Mouse (Mus musculus) embryonic facial prominence, embryonic 10.5 days (tissue): ENCODE measurements around the gene Brd1. TPM values are rescaled to one million over a fixed set of nuclear protein-coding genes. Genes with fewer than 3 reads are reported as not detected.

Experiments
- DNase-seq: peaks from one replicate; pipeline ENCODE4 v3.0.0-alpha.2; 2017; ENCODE audit warnings: low spot score
- H3K27ac ChIP-seq: fragments of 300-500 bp; sonication (generic); replicated peaks from 2 replicates; pipeline ENCODE4 v1.5.1; 2016; ENCODE audit warnings: mild to moderate bottlenecking
- H3K27me3 ChIP-seq: fragments of 300-500 bp; sonication (generic); replicated peaks from 2 replicates; pipeline ENCODE4 v1.6.1; 2016; ENCODE audit warnings: low read depth, mild to moderate bottlenecking; ENCODE audit not compliant: poor library complexity, severe bottlenecking
- H3K36me3 ChIP-seq: fragments of 300-500 bp; sonication (generic); replicated peaks from 2 replicates; pipeline ENCODE4 v1.6.1; 2016; ENCODE audit warnings: mild to moderate bottlenecking, moderate library complexity
- H3K4me1 ChIP-seq: fragments of 300-500 bp; sonication (generic); 2 replicates; pipeline ENCODE4 v1.6.1; 2016
- H3K4me3 ChIP-seq: fragments of 300-500 bp; sonication (generic); 2 replicates; pipeline ENCODE4 v1.5.1; 2016; ENCODE audit warnings: mild to moderate bottlenecking, moderate library complexity
- H3K9me3 ChIP-seq: fragments of 300-500 bp; sonication (generic); 2 replicates; pipeline ENCODE4 v1.6.1; 2016; ENCODE audit warnings: mild to moderate bottlenecking
- WGBS: fragments of 180-500 bp; shearing (Covaris S2); methylation state at CpG from one replicate; pipeline ENCODE4 v1.1.7; 2016; 5-methylcytosine and 5-hydroxymethylcytosine counted together
- polyA plus RNA-seq: library from polyadenylated mRNA; unstranded; fragments of >200 nt; fragmentation: Nextera tagmentation; extraction: Ambion mirVana; gene quantifications from 2 replicates; pipeline ENCODE4 v1.2.1, GENCODE M21; 2016

The Brd1 gene
- polyA plus RNA-seq, 1 experiment from 2014 or later, result 23.5 TPM

DNA sequence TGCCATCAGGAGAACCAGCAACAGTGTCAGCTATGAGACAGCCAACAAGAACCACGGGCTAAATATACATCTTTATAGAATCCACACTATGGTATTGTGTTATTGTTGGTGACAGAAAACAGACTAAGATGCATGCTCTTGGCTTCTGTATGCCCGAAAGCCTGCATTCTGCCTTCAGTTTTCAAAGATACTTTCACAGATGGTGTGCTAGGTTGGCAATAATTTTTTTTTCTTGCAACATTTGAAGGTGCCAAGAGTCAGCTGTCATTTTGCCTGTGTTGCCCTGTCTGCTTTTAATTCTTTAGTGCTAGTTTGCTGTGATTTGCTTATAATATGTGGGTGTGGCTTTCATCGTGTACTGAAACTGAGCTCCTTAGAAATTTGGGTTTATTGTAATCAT lies 66.4 kb downstream of the Brd1 start:
- DNase-seq, result no peak
- H3K9me3 ChIP-seq, result no peaks in the 10 kb centered on the region
- no peak overlapping the region for H3K27ac ChIP-seq
- no peak overlapping the region for H3K4me3 ChIP-seq
- no peaks in the 10 kb centered on the region for H3K36me3 ChIP-seq
- peaks cover 11% of the 10 kb centered on the region for H3K27me3 ChIP-seq
- 77% methylated on average over 3 of the region's 3 CpGs for WGBS
- H3K4me1 ChIP-seq, result peaks cover 4% of the 10 kb centered on the region

GRCm38 (mm10) chr15:88665846-88666245 lies 68.2 kb downstream of the Brd1 start:
- Histone ChIP-seq H3K27ac (no peak overlapping the region), H3K4me1 (peaks cover 14% of the 10 kb centered on the region), H3K9me3 (no peaks in the 10 kb centered on the region), H3K27me3 (peaks cover 16% of the 10 kb centered on the region), H3K4me3 (no peak overlapping the region), H3K36me3 (no peaks in the 10 kb centered on the region)
- DNase-seq, result no peak
- WGBS, result 65% methylated on average over 4 of the region's 4 CpGs

DNA sequence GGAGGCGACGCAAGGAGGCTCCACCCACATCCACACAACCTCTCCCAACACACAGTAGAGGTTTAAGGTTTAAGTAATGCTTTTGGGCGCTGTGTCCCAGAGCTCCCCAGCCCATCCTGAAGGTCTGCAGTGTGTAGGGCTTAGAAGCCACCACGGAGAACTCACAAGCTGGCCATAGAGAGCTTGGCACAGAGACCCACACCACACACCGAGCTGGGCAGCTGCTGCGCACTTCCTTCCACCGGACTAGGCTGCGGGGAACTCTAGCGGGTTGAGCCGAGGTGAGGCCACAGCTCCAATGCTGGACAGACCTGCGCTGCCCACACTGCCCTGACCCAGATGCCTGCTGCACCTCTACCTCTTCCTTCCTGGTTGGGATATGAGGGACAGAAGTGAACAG lies 71.0 kb downstream of the Brd1 start:
- Histone ChIP-seq H3K9me3 (no peaks in the 10 kb centered on the region), H3K4me3 (peak overlapping the region; percentile 43; the same call in 1 of the 2 replicates), H3K27ac (no peak overlapping the region), H3K36me3 (no peaks in the 10 kb centered on the region), H3K27me3 (peaks cover 16% of the 10 kb centered on the region), H3K4me1 (peaks cover 14% of the 10 kb centered on the region)
- no peak for DNase-seq
- WGBS, result 36% methylated on average over 11 of the region's 11 CpGs

DNA sequence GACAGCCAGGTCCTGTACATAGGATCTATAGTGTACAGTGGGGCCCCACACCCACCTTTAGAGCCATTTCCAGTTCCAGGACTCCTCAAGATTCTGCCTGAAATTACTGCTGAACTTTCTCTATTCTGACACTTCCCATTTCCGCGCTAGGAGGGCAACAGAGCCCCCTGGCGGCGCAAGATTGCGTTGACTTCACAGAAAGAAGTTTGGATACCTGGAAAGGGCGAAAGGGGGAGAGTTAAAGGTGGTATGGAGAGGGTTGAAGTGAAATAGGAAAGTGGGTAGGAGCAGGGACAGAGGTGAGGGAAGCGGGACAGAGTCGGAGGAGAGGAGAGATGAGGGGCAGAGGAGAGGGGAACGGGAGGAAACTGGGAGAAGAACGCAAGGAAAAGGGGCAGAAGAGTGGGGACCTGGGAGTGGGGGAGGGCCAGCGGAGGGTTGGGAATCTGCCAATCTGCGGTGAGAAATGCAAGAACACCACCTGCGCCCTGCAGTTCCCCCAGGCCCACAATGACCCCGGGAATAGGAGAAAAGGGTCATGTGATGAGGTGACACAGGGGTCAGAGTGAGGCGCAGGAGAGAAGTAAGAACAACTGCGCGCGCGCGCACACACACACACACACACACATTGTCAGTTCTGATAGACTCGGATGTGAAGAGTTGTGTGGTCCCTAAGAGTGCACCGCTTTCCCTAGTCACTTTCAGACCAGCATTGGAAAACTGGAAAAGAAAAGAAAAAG lies 71.8 kb downstream of the Brd1 start:
- 7% methylated on average over 22 of the region's 22 CpGs for WGBS
- no peaks in the 10 kb centered on the region for H3K9me3 ChIP-seq
- DNase-seq, result peak; percentile 71
- peaks cover 14% of the 10 kb centered on the region for H3K4me1 ChIP-seq
- H3K27me3 ChIP-seq, result peaks cover 16% of the 10 kb centered on the region
- no peaks in the 10 kb centered on the region for H3K36me3 ChIP-seq
- H3K4me3 ChIP-seq, result peak overlapping the region; percentile 43
- H3K27ac ChIP-seq, result no peak overlapping the region

- Histone ChIP-seq H3K4me1 (peaks cover 14% of the 10 kb centered on the region), H3K36me3 (no peaks in the 10 kb centered on the region), H3K27ac (no peak overlapping the region), H3K9me3 (no peaks in the 10 kb centered on the region), H3K27me3 (peaks cover 16% of the 10 kb centered on the region), H3K4me3 (no peak overlapping the region)
- 66% methylated on average over 3 of the region's 3 CpGs for WGBS
- DNase-seq, result no peak
Observed at GRCm38 (mm10) chr15:88661654-88662053, 72.4 kb downstream of the Brd1 start.

DNA sequence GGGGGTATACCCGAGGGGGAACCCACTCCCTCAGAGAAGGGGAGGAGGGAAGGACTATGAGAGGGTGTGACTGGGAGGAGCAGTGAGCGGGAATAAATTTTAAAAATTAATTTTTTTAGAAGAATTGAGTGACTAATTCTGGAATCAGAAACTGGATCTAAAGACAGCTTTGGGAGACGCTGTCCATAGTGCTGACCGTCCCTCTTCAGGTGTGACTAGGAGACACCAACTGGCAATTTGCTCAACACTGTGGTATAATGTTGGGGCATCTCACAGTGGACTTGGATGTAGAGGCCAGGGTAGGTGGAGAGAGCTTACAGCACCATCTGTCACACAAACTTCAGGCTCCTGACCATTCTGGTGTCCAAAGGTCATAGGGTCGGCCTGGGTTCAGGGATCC lies 82.0 kb downstream of the Brd1 start:
- no peaks in the 10 kb centered on the region for H3K9me3 ChIP-seq
- H3K36me3 ChIP-seq, result no peaks in the 10 kb centered on the region
- peak; percentile 28 for DNase-seq
- peaks cover 10% of the 10 kb centered on the region; the same call in 1 of the 2 replicates for H3K27me3 ChIP-seq
- H3K27ac ChIP-seq, result no peak overlapping the region
- no peaks in the 10 kb centered on the region for H3K4me1 ChIP-seq
- WGBS, result 54% methylated on average over 5 of the region's 5 CpGs
- H3K4me3 ChIP-seq, result no peak overlapping the region

- no peaks in the 10 kb centered on the region for H3K4me1 ChIP-seq
- H3K4me3 ChIP-seq, result no peak overlapping the region
- H3K36me3 ChIP-seq, result no peaks in the 10 kb centered on the region
- H3K27me3 ChIP-seq, result peaks cover 10% of the 10 kb centered on the region; the same call in 1 of the 2 replicates
- peak; percentile 79 for DNase-seq
- 24% methylated on average over 13 of the region's 13 CpGs for WGBS
- no peaks in the 10 kb centered on the region for H3K9me3 ChIP-seq
- H3K27ac ChIP-seq, result no peak overlapping the region
Observed at GRCm38 (mm10) chr15:88651019-88651418, 83.0 kb downstream of the Brd1 start.

Other genes starting within 250 kb of the Brd1 start
- gene Zdhhc25, start 133.9 kb downstream of the Brd1 start, polyA plus RNA-seq, result not detected in 2 replicates
- gene Zbed4, start 17.4 kb upstream of the Brd1 start, polyA plus RNA-seq, result 38.5 and 39.3 TPM in 2 replicates
- gene Alg12, start 85.1 kb upstream of the Brd1 start, polyA plus RNA-seq, result 10.9 and 12.5 TPM in 2 replicates
- 92.2 and 93.9 TPM in 2 replicates for gene Creld2, start 85.4 kb upstream of the Brd1 start, polyA plus RNA-seq
- gene Pim3, start 128.0 kb upstream of the Brd1 start, polyA plus RNA-seq, result 43.6 and 49.0 TPM in 2 replicates
- not detected in 2 replicates for gene Ttll8, start 220.2 kb upstream of the Brd1 start, polyA plus RNA-seq
- 1.0 and 1.5 TPM in 2 replicates for gene Mlc1, start 244.8 kb upstream of the Brd1 start, polyA plus RNA-seq
- gene Mov10l1, start 248.7 kb upstream of the Brd1 start, polyA plus RNA-seq, result not detected in 2 replicates